Mouse (Mus musculus): ENCODE data around the gene Psrc1. TPM values are rescaled to one million over a fixed set of nuclear protein-coding genes. Genes with fewer than 3 reads are reported as not detected.

Psrc1 gene
- total and polyA plus RNA-seq, 3 experiments: 89.1 to 108 (median 106) TPM

- Histone ChIP-seq H3K79me2 (replicated peaks; ENCODE audit: control insufficient read depth, extremely low read depth, insufficient read depth, poor library complexity, severe bottlenecking) (no peaks in the 10 kb centered on the region), H3K9ac (ENCODE audit: insufficient read depth, low read depth) (no peak overlapping the region), H3K36me3 (replicated peaks in 1 of 2; ENCODE audit: control insufficient read depth in 1 of 2, insufficient read depth in 1 of 2, low read length in 1 of 2) (peaks cover 0 to 16% of the 10 kb centered on the region in 2 experiments), H3K27me3 (replicated peaks) (no peaks in the 10 kb centered on the region), H3K4me3 (replicated peaks in 1 of 3; ENCODE audit: low read depth in 2 of 3, low read length in 2 of 3, poor library complexity in 1 of 3) (no peak overlapping the region), H3K9me3 (replicated peaks; ENCODE audit: low read length) (no peaks in the 10 kb centered on the region), H3K27ac (ENCODE audit: insufficient read depth, low read depth) (no peak overlapping the region), H3K4me2 (ENCODE audit: insufficient read depth, low read depth, poor library complexity, severe bottlenecking) (no peak overlapping the region), H3K4me1 (ENCODE audit: control insufficient read depth in 1 of 2, insufficient read depth in 2 of 2) (peaks cover 14 to 49% of the 10 kb centered on the region in 2 experiments)
- DNase-seq (ENCODE audit: extremely low read depth): peak; percentile 40
- in situ Hi-C loops (cut with MboI; ENCODE audit: low pct_ligation_motif_present, low pct_unique_long_range_greater_than_20kb, low sequenced_read_pairs): no loop called here
- dilution Hi-C loops (cut with MboI; ENCODE audit: extremely low pct_ligation_motif_present, extremely low pct_unique_long_range_greater_than_20kb, low sequenced_read_pairs): no loop called here
- TF ChIP-seq CTCF (conservative IDR thresholded peaks at IDR 0.05 in 1 of 2, IDR thresholded peaks at IDR 0.05 in 1 of 2; ENCODE audit: low read depth in 2 of 2, low read length in 2 of 2) (no peak), TCF12 (IDR thresholded peaks at IDR 0.05; ENCODE audit: low read depth, low read length) (no peak), ZNF384 (IDR thresholded peaks at IDR 0.05; ENCODE audit: low read depth, low read length) (no peak), EP300 (IDR thresholded peaks at IDR 0.05; ENCODE audit: low read length) (no peak), UBTF (IDR thresholded peaks at IDR 0.05; ENCODE audit: low read depth, low read length) (no peak), PAX5 (IDR thresholded peaks at IDR 0.05; ENCODE audit: low read length) (no peak), MEF2A (IDR thresholded peaks at IDR 0.05; ENCODE audit: borderline replicate concordance, low read depth, low read length) (no peak), SMC3 (IDR thresholded peaks at IDR 0.05; ENCODE audit: low read depth, low read length) (no peak), CHD2 (IDR thresholded peaks at IDR 0.05; ENCODE audit: low read length) (no peak), MAZ (IDR thresholded peaks at IDR 0.05; ENCODE audit: low read depth, low read length) (no peak), GABPA (IDR thresholded peaks at IDR 0.05; ENCODE audit: insufficient replicate concordance, low read depth, low read length) (no peak), E2F4 (IDR thresholded peaks at IDR 0.05; ENCODE audit: insufficient replicate concordance, low read depth, low read length) (no peak), MAFK (IDR thresholded peaks at IDR 0.05; ENCODE audit: insufficient replicate concordance, low read length) (no peak), BHLHE40 (IDR thresholded peaks at IDR 0.05; ENCODE audit: low read depth, low read length) (no peak), JUND (conservative IDR thresholded peaks at IDR 0.05; ENCODE audit: low read depth, low read length) (no peak), RAD21 (IDR thresholded peaks at IDR 0.05; ENCODE audit: low read depth, low read length) (no peak), MAX (IDR thresholded peaks at IDR 0.05; ENCODE audit: low read length) (no peak), NRF1 (IDR thresholded peaks at IDR 0.05; ENCODE audit: low read depth, low read length) (no peak), ELF1 (IDR thresholded peaks at IDR 0.05; ENCODE audit: low read depth, low read length) (no peak), USF1 (IDR thresholded peaks at IDR 0.05; ENCODE audit: low read depth, low read length) (no peak)
Observed at GRCm38 (mm10) chr3:108345855-108346254, 37.8 kb upstream of the Psrc1 start.

- dilution Hi-C loops (cut with MboI; ENCODE audit: extremely low pct_ligation_motif_present, extremely low pct_unique_long_range_greater_than_20kb, low sequenced_read_pairs): no loop called here
- TF ChIP-seq MAX (IDR thresholded peaks at IDR 0.05; ENCODE audit: low read length): no peak
- no peak for TF ChIP-seq JUND (conservative IDR thresholded peaks at IDR 0.05; ENCODE audit: low read depth, low read length)
- no peak for TF ChIP-seq SMC3 (IDR thresholded peaks at IDR 0.05; ENCODE audit: low read depth, low read length)
- TF ChIP-seq ETS1 (conservative IDR thresholded peaks at IDR 0.05; ENCODE audit: low read depth, low read length): no peak
- TF ChIP-seq MAZ (IDR thresholded peaks at IDR 0.05; ENCODE audit: low read depth, low read length): no peak
- no peak for TF ChIP-seq TCF12 (IDR thresholded peaks at IDR 0.05; ENCODE audit: low read depth, low read length)
- no peak for TF ChIP-seq ZC3H11A (IDR thresholded peaks at IDR 0.05; ENCODE audit: low read depth, low read length)
- TF ChIP-seq RCOR1 (conservative IDR thresholded peaks at IDR 0.05; ENCODE audit: low read depth, low read length): no peak
- TF ChIP-seq GABPA (IDR thresholded peaks at IDR 0.05; ENCODE audit: insufficient replicate concordance, low read depth, low read length): no peak
- TF ChIP-seq ZKSCAN1 (IDR thresholded peaks at IDR 0.05; ENCODE audit: borderline replicate concordance, low read depth, low read length): no peak
- TF ChIP-seq SIN3A (IDR thresholded peaks at IDR 0.05; ENCODE audit: low read length): no peak
- no peak for TF ChIP-seq ELF1 (IDR thresholded peaks at IDR 0.05; ENCODE audit: low read depth, low read length)
Observed at GRCm38 (mm10) chr3:108348376-108348775, 35.3 kb upstream of the Psrc1 start.

More at GRCm38 (mm10) chr3:108348376-108348775, 35.3 kb upstream of the Psrc1 start:
- Histone ChIP-seq H3K4me3 (replicated peaks in 1 of 3; ENCODE audit: low read depth in 2 of 3, low read length in 2 of 3, poor library complexity in 1 of 3) (no peak overlapping the region), H3K79me2 (replicated peaks; ENCODE audit: control insufficient read depth, extremely low read depth, insufficient read depth, poor library complexity, severe bottlenecking) (no peaks in the 10 kb centered on the region), H3K9me3 (replicated peaks; ENCODE audit: low read length) (no peaks in the 10 kb centered on the region), H3K36me3 (replicated peaks in 1 of 2; ENCODE audit: control insufficient read depth in 1 of 2, insufficient read depth in 1 of 2, low read length in 1 of 2) (peaks cover 0 to 26% of the 10 kb centered on the region in 2 experiments), H3K4me1 (ENCODE audit: control insufficient read depth in 1 of 2, insufficient read depth in 2 of 2) (peaks cover 14 to 49% of the 10 kb centered on the region in 2 experiments), H3K4me2 (ENCODE audit: insufficient read depth, low read depth, poor library complexity, severe bottlenecking) (no peak overlapping the region), H3K9ac (ENCODE audit: insufficient read depth, low read depth) (no peak overlapping the region), H3K27me3 (replicated peaks) (no peaks in the 10 kb centered on the region), H3K27ac (ENCODE audit: insufficient read depth, low read depth) (no peak overlapping the region)
- in situ Hi-C loops (cut with MboI; ENCODE audit: low pct_ligation_motif_present, low pct_unique_long_range_greater_than_20kb, low sequenced_read_pairs): no loop called here
- peak; percentile 31 for DNase-seq (ENCODE audit: extremely low read depth)
